Mouse (Mus musculus) limb, embryonic 14.5 days (tissue): ENCODE results near the gene Tshz2. TPM values are rescaled to one million over a fixed set of nuclear protein-coding genes. Genes with fewer than 3 reads are reported as not detected.

Experiments
- ATAC-seq: fragments of 200-750 bp; cut with Nextera tagmentation; 2 replicates; pipeline ENCODE4 v1.8.0; 2017; ENCODE audit warnings: low read depth, moderate number of reproducible peaks, moderate TSS enrichment; ENCODE audit not compliant: low FRiP score
- DNase-seq: peaks from one replicate; pipeline ENCODE4 v3.0.0-alpha.2; 2015; ENCODE audit warnings: low spot score
- H3K27ac ChIP-seq: fragments of 300-500 bp; sonication (generic); replicated peaks from 2 replicates; pipeline ENCODE4 v1.5.1; 2014; ENCODE audit warnings: low read depth, mild to moderate bottlenecking, low read length, moderate library complexity, mixed read lengths
- H3K27me3 ChIP-seq: fragments of 300-500 bp; sonication (generic); 2 replicates; pipeline ENCODE4 v1.6.1; 2014; ENCODE audit warnings: low read length, mixed read lengths; ENCODE audit not compliant: control insufficient read depth, insufficient read depth
- H3K36me3 ChIP-seq: fragments of 300-500 bp; sonication (generic); 2 replicates; pipeline ENCODE4 v1.6.1; 2014; ENCODE audit warnings: mild to moderate bottlenecking, low read length, moderate library complexity, mixed read lengths; ENCODE audit not compliant: control insufficient read depth, insufficient read depth
- H3K4me1 ChIP-seq: fragments of 300-500 bp; sonication (generic); 2 replicates; pipeline ENCODE4 v1.6.1; 2014; ENCODE audit warnings: antibody characterized with exemption, low read length, mixed read lengths; ENCODE audit not compliant: control insufficient read depth, insufficient read depth
- H3K4me2 ChIP-seq: fragments of 300-500 bp; sonication (generic); replicated peaks from 2 replicates; pipeline ENCODE4 v1.6.1; 2014; ENCODE audit warnings: low read depth, mild to moderate bottlenecking, low read length, moderate library complexity; ENCODE audit not compliant: severe bottlenecking
- H3K4me3 ChIP-seq: fragments of 300-500 bp; sonication (generic); replicated peaks from 2 replicates; pipeline ENCODE4 v1.5.1; 2014; ENCODE audit warnings: low read length
- H3K9ac ChIP-seq: fragments of 300-500 bp; sonication (generic); 2 replicates; pipeline ENCODE4 v1.6.1; 2014; ENCODE audit warnings: mild to moderate bottlenecking, low read depth, low read length, moderate library complexity; ENCODE audit not compliant: severe bottlenecking
- H3K9me3 ChIP-seq: fragments of 300-500 bp; sonication (generic); 2 replicates; pipeline ENCODE4 v1.6.1; 2016; ENCODE audit warnings: low read length; ENCODE audit not compliant: control insufficient read depth
- POLR2A ChIP-seq: fragments of 200-500 bp; IDR thresholded peaks from 2 replicates; pipeline ENCODE4 v1.8.0; 2012; ENCODE audit warnings: inconsistent platforms, mild to moderate bottlenecking, moderate library complexity, borderline replicate concordance; ENCODE audit not compliant: insufficient read depth, insufficient read length; ENCODE audit errors: extremely low read depth
- WGBS: fragments of 180-500 bp; shearing (Covaris S2); extraction: QIAGEN DNeasy Blood & Tissue Kit; methylation state at CpG from one replicate; pipeline ENCODE4 v1.1.7; 2014; 5-methylcytosine and 5-hydroxymethylcytosine counted together
- polyA plus RNA-seq, 2 experiments: library from polyadenylated mRNA; depleted of rRNA in 1 of 2; stranded (reverse) in 1 of 2; unstranded in 1 of 2; fragments of >200 nt; fragmentation: Nextera tagmentation in 1 of 2; extraction: Ambion mirVana in 1 of 2; gene quantifications; 2 replicates each; pipeline versions ENCODE4 v1.2.1 to v1.2.3; 2012 to 2014

The Tshz2 gene
- polyA plus RNA-seq, 2 experiments = 7.3 to 29.2 TPM

DNA sequence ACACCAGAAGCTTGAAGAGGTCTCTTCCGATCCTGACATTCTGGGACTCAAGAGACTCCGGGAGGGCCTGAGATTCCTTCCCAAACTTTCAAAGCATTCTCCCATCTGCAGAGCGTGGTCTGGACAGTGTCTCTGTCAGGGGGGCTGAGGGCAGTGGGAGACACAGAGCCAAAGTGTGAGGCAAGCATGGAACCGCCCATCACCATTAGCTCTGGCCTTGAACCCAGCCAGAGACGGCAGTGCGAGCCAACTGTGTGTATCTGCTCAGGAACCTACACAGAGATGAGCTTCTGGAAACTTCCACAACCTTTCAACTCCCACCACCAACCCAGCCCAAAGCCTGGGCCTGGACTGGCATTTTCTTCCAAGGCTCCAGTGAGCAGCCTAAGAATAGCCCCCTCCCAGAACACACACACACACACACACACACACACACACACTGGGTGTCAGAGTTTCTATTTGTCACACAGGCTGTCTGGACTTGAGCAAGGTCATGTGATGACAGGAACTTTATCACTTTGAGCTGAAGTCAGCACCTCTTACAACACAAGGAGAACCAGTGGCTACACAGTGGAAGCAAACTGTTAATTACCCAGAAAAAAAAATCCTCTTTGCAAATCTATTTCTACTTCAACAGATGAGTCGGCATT lies 67.2 kb downstream of the Tshz2 start:
- Histone ChIP-seq H3K27me3 (no peaks in the 10 kb centered on the region), H3K4me3 (no peak overlapping the region), H3K27ac (no peak overlapping the region), H3K9me3 (no peaks in the 10 kb centered on the region), H3K9ac (no peak overlapping the region), H3K4me2 (no peak overlapping the region), H3K4me1 (peaks cover 5% of the 10 kb centered on the region; the same call in 1 of the 2 replicates), H3K36me3 (no peaks in the 10 kb centered on the region)
- 46% methylated on average over 7 of the region's 7 CpGs for WGBS
- ATAC-seq = no peak
- TF ChIP-seq POLR2A = no peak
- DNase-seq = no peak

- ATAC-seq (no peak), DNase-seq (no peak)
- TF ChIP-seq POLR2A = no peak
- Histone ChIP-seq H3K36me3 (no peaks in the 10 kb centered on the region), H3K9ac (no peak overlapping the region), H3K27me3 (no peaks in the 10 kb centered on the region), H3K4me1 (0 out of 2 replicates have a peak, but pooled peaks cover 4% of the 10 kb centered on the region), H3K4me2 (no peak overlapping the region), H3K9me3 (no peaks in the 10 kb centered on the region), H3K4me3 (no peak overlapping the region), H3K27ac (no peak overlapping the region)
- 27% methylated on average over 15 of the region's 15 CpGs for WGBS
Observed at GRCm38 (mm10) chr2:169702725-169703486, 70.1 kb downstream of the Tshz2 start.

DNA sequence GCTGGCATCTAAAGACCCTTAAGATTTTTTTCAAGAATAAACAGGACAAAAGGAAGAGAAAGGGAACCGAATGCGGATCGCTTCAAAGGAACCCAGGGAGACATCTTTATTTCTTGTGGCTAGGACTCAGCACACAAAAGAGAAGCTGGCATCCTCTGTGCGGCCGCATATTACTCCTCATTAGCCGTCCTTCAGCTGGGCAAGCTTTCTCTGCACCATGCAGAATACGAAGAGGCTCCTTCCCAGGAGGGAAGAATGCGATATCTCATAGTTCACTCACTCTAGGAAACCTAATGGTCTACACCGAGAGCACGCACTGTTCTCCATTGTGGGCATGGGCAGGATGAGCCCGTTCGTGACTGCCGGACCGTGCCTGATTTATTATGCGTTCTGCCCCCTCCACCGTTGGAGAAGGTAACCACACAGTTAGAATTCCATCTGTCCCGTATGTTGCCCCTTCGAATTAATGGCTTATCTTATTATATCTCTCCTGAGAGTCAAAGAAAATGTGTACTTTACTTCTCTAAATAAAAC lies 89.0 kb downstream of the Tshz2 start:
- no peak overlapping the region for H3K4me3 ChIP-seq
- H3K4me1 ChIP-seq = peaks cover 20% of the 10 kb centered on the region
- no peak overlapping the region for H3K27ac ChIP-seq
- 84% methylated on average over 18 of the region's 18 CpGs for WGBS
- no peaks in the 10 kb centered on the region for H3K27me3 ChIP-seq
- ATAC-seq (no peak), DNase-seq (no peak)
- no peak overlapping the region for H3K4me2 ChIP-seq
- no peak overlapping the region for H3K9ac ChIP-seq
- no peaks in the 10 kb centered on the region; the same call in 1 of the 2 replicates for H3K36me3 ChIP-seq
- TF ChIP-seq POLR2A = no peak
- no peaks in the 10 kb centered on the region for H3K9me3 ChIP-seq

- H3K4me3 ChIP-seq = no peak overlapping the region
- no peak for ATAC-seq
- no peaks in the 10 kb centered on the region for H3K9me3 ChIP-seq
- no peak overlapping the region for H3K4me2 ChIP-seq
- WGBS = 67% methylated on average over 6 of the region's 6 CpGs
- H3K36me3 ChIP-seq = no peaks in the 10 kb centered on the region; the same call in 1 of the 2 replicates
- H3K27me3 ChIP-seq = no peaks in the 10 kb centered on the region
- H3K9ac ChIP-seq = no peak overlapping the region
- DNase-seq = no peak
- peaks cover 16% of the 10 kb centered on the region for H3K4me1 ChIP-seq
- TF ChIP-seq POLR2A = no peak
- H3K27ac ChIP-seq = no peak overlapping the region
Observed at GRCm38 (mm10) chr2:169722341-169722740, 89.5 kb downstream of the Tshz2 start.

GRCm38 (mm10) chr2:169723645-169724462 lies 91.0 kb downstream of the Tshz2 start:
- H3K27me3 ChIP-seq = no peaks in the 10 kb centered on the region
- TF ChIP-seq POLR2A = no peak
- 24% methylated on average over 24 of the region's 24 CpGs for WGBS
- H3K9ac ChIP-seq = no peak overlapping the region
- ATAC-seq (no peak), DNase-seq (peak; percentile 30)
- H3K4me1 ChIP-seq = peaks cover 7% of the 10 kb centered on the region; the same call in 1 of the 2 replicates
- H3K36me3 ChIP-seq = no peaks in the 10 kb centered on the region; the same call in 1 of the 2 replicates
- H3K27ac ChIP-seq = 0 out of 2 replicates have a peak overlapping the region, but pooled peaks have one; percentile 28
- no peaks in the 10 kb centered on the region for H3K9me3 ChIP-seq
- H3K4me3 ChIP-seq = no peak overlapping the region
- H3K4me2 ChIP-seq = peak overlapping the region; percentile 36
